Mouse (Mus musculus): ENCODE measurements around the gene Gm8206. TPM values are rescaled to one million over a fixed set of nuclear protein-coding genes. Genes with fewer than 3 reads are reported as not detected.

Gm8206 gene
- polyA plus RNA-seq (2014; fragmentation: Illumina TruSeq; extraction: RNeasy Lipid Tissue Mini Kit (QIAGEN cat#74804); ENCODE audit: low read depth, low replicate concordance) = 0.16 TPM

GRCm38 (mm10) chr14:6093842-6094241 lies at the start of gene Gm8206:
TSS of gene Gm8206 (minus strand) at chr14:6093942.

DNA sequence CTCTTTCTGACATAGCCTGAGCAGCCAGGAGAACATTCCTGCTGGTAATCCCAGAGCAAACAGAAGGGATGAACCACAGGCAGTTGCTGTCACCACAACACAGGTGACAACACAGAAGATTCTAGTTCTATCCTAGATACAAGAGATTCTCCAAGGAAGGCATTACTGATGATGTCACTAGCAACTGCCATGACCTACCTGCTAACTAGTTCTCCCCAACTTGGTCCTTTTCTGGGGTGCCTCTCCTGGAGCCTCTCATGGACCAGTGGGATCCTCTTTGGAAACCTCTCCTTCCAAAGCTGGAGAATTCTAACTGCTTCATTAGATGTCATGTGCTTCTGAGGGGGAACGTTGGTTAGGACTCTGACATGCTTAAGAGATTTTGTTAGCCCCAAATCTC lies 32.0 kb upstream of the Gm8206 start, which contains the start of gene Gm3476:
Gene Gm3476 (minus strand): TSS at position 101 of the 400 bp plus-strand sequence.

GRCm38 (mm10) chr14:6108272-6108925 lies 14.7 kb upstream of the Gm8206 start, which contains the start of gene Gm3468:
TSS of gene Gm3468 (minus strand) at chr14:6108665.

DNA sequence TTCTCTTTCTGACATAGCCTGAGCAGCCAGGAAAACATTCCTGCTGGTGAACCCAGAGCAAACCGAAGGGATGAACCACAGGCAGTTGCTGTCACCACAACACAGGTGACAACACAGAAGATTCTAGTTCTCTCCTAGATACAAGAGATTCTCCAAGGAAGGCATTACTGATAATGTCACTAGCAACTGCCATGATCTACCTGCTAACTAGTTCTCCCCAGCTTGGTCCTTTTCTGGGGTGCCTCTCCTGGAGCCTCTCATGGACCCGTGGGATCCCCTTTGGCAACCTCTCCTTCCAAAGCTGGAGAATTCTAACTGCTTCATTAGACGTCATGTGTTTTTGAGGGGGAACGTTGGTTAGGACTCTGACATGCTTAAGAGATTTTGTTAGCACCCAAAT lies 35.6 kb downstream of the Gm8206 start, which contains the start of gene Gm6337:
Gene Gm6337 (minus strand): TSS at position 101 of the 400 bp plus-strand sequence.

DNA sequence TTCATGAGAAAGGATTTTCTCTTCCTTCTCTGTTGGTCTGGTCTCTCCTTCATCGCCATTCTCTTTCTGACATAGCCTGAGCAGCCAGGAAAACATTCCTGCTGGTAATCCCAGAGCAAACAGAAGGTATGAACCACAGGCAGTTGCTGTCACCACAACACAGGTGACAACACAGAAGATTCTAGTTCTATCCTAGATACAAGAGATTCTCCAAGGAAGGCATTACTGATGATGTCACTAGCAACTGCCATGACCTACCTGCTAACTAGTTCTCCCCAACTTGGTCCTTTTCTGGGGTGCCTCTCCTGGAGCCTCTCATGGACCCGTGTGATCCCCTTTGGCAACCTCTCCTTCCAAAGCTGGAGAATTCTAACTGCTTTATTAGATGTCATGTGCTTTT lies 114.7 kb downstream of the Gm8206 start, which contains the start of gene Gm3453:
Gene Gm3453 (minus strand): TSS at position 101 of the 400 bp plus-strand sequence.

Other genes starting within 250 kb of the Gm8206 start
- not detected for gene Gm8237, start 213.6 kb downstream of the Gm8206 start, polyA plus RNA-seq (2014; fragmentation: Illumina TruSeq; extraction: RNeasy Lipid Tissue Mini Kit (QIAGEN cat#74804); ENCODE audit: low read depth, low replicate concordance)
- 0.26 TPM for gene Gm3248, start 132.2 kb downstream of the Gm8206 start, polyA plus RNA-seq (2014; fragmentation: Illumina TruSeq; extraction: RNeasy Lipid Tissue Mini Kit (QIAGEN cat#74804); ENCODE audit: low read depth, low replicate concordance)
- not detected for gene Gm3453, start 114.8 kb downstream of the Gm8206 start, polyA plus RNA-seq (2014; fragmentation: Illumina TruSeq; extraction: RNeasy Lipid Tissue Mini Kit (QIAGEN cat#74804); ENCODE audit: low read depth, low replicate concordance)
- not detected for gene Gm6337, start 35.7 kb downstream of the Gm8206 start, polyA plus RNA-seq (2014; fragmentation: Illumina TruSeq; extraction: RNeasy Lipid Tissue Mini Kit (QIAGEN cat#74804); ENCODE audit: low read depth, low replicate concordance)
- 0.55 TPM for gene Gm3468, start 14.7 kb upstream of the Gm8206 start, polyA plus RNA-seq (2014; fragmentation: Illumina TruSeq; extraction: RNeasy Lipid Tissue Mini Kit (QIAGEN cat#74804); ENCODE audit: low read depth, low replicate concordance)
- gene Gm3476, start 31.9 kb upstream of the Gm8206 start, polyA plus RNA-seq (2014; fragmentation: Illumina TruSeq; extraction: RNeasy Lipid Tissue Mini Kit (QIAGEN cat#74804); ENCODE audit: low read depth, low replicate concordance) = 0.55 TPM
- gene Gm21560, start 125.3 kb upstream of the Gm8206 start, polyA plus RNA-seq (2014; fragmentation: Illumina TruSeq; extraction: RNeasy Lipid Tissue Mini Kit (QIAGEN cat#74804); ENCODE audit: low read depth, low replicate concordance) = not detected
- 0.79 TPM for gene Gm3411, start 193.3 kb upstream of the Gm8206 start, polyA plus RNA-seq (2014; fragmentation: Illumina TruSeq; extraction: RNeasy Lipid Tissue Mini Kit (QIAGEN cat#74804); ENCODE audit: low read depth, low replicate concordance)
- 2.8 TPM for gene Gm21103, start 210.9 kb upstream of the Gm8206 start, polyA plus RNA-seq (2014; fragmentation: Illumina TruSeq; extraction: RNeasy Lipid Tissue Mini Kit (QIAGEN cat#74804); ENCODE audit: low read depth, low replicate concordance)
- not detected for gene Gm3618, start 249.7 kb upstream of the Gm8206 start, polyA plus RNA-seq (2014; fragmentation: Illumina TruSeq; extraction: RNeasy Lipid Tissue Mini Kit (QIAGEN cat#74804); ENCODE audit: low read depth, low replicate concordance)

Data from adipose tissue, adult 10 weeks (tissue).